Mouse (Mus musculus) embryonic facial prominence, embryonic 14.5 days (tissue): ENCODE measurements at regions not wholly inside any gene's neighbourhood (a gene's known extent, or its start where the extent isn't known, plus 50 kb on each side); places are given as distances from the start of the nearest gene placed in this dataset.

Experiments used
- ATAC-seq: fragments of 200-750 bp; cut with Nextera tagmentation; 2 replicates; pipeline ENCODE4 v1.8.0; 2017; ENCODE audit warnings: low read depth, moderate number of reproducible peaks, moderate TSS enrichment
- DNase-seq: peaks from one replicate; pipeline ENCODE4 v3.0.0-alpha.2; 2015; ENCODE audit warnings: low spot score
- H3K27ac ChIP-seq: fragments of 300-500 bp; sonication (generic); replicated peaks from 2 replicates; pipeline ENCODE4 v1.5.1; 2014; ENCODE audit warnings: low read depth, mild to moderate bottlenecking, low read length, moderate library complexity
- H3K27me3 ChIP-seq: fragments of 300-500 bp; sonication (generic); replicated peaks from 2 replicates; pipeline ENCODE4 v1.6.1; 2014; ENCODE audit warnings: low read length; ENCODE audit not compliant: control insufficient read depth, insufficient read depth
- H3K36me3 ChIP-seq: fragments of 300-500 bp; sonication (generic); 2 replicates; pipeline ENCODE4 v1.6.1; 2014; ENCODE audit warnings: low read length, mixed read lengths; ENCODE audit not compliant: control insufficient read depth, insufficient read depth
- H3K4me1 ChIP-seq: fragments of 300-500 bp; sonication (generic); 2 replicates; pipeline ENCODE4 v1.6.1; 2014; ENCODE audit warnings: antibody characterized with exemption, low read length; ENCODE audit not compliant: control insufficient read depth, insufficient read depth
- H3K4me2 ChIP-seq: fragments of 300-500 bp; sonication (generic); 2 replicates; pipeline ENCODE4 v1.6.1; 2014; ENCODE audit warnings: low read depth, mild to moderate bottlenecking, low read length, moderate library complexity, mixed read lengths
- H3K4me3 ChIP-seq: fragments of 300-500 bp; sonication (generic); 2 replicates; pipeline ENCODE4 v1.5.1; 2014; ENCODE audit warnings: low read depth, mild to moderate bottlenecking, low read length
- H3K9ac ChIP-seq: fragments of 300-500 bp; sonication (generic); 2 replicates; pipeline ENCODE4 v1.6.1; 2014; ENCODE audit warnings: low read depth, mild to moderate bottlenecking, low read length, moderate library complexity, mixed read lengths
- H3K9me3 ChIP-seq: fragments of 300-500 bp; sonication (generic); 2 replicates; pipeline ENCODE4 v1.6.1; 2016; ENCODE audit warnings: low read length; ENCODE audit not compliant: control insufficient read depth
- WGBS: fragments of 180-500 bp; shearing (Covaris S2); extraction: QIAGEN DNeasy Blood & Tissue Kit; methylation state at CpG from one replicate; pipeline ENCODE4 v1.1.7; 2014; 5-methylcytosine and 5-hydroxymethylcytosine counted together

- DNase-seq = no peak
- no peak overlapping the region for H3K4me2 ChIP-seq
- WGBS = 62% methylated on average over 4 of the region's 4 CpGs
- no peaks in the 10 kb centered on the region for H3K9me3 ChIP-seq
- H3K36me3 ChIP-seq = no peaks in the 10 kb centered on the region
- no peak overlapping the region for H3K27ac ChIP-seq
- no peak overlapping the region for H3K9ac ChIP-seq
- no peak for ATAC-seq
- H3K4me3 ChIP-seq = no peak overlapping the region
- H3K27me3 ChIP-seq = no peaks in the 10 kb centered on the region
- H3K4me1 ChIP-seq = no peaks in the 10 kb centered on the region
These were observed 82.0 kb upstream of the Sorcs3 start for GRCm38 (mm10) chr19:48123777-48124176.

DNA sequence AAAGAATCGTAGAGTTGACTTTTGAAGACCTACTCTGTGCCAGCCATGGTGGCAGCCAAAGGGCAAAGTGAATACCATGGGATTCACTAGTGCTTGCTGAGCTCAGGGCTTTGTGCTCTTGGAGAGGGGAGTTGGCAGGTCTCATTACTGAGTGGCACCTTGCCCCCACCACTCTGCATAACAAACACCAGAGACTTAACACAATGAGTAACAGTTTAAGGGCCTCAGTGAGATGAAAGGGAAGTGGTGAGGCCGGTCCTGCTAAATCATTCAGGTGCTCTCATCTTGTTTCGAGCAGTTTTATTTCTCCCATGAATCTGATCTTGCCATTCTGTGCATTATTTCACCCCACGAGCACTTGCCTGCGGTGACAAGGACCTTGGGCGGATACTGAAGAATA lies 80.1 kb upstream of the Sorcs3 start:
- no peaks in the 10 kb centered on the region for H3K4me1 ChIP-seq
- H3K9me3 ChIP-seq = no peaks in the 10 kb centered on the region
- H3K4me3 ChIP-seq = no peak overlapping the region
- no peak overlapping the region for H3K4me2 ChIP-seq
- no peak overlapping the region for H3K27ac ChIP-seq
- 82% methylated on average over 6 of the region's 6 CpGs for WGBS
- DNase-seq (no peak), ATAC-seq (no peak)
- H3K36me3 ChIP-seq = no peaks in the 10 kb centered on the region
- no peak overlapping the region for H3K9ac ChIP-seq
- H3K27me3 ChIP-seq = no peaks in the 10 kb centered on the region

- H3K4me1 ChIP-seq = no peaks in the 10 kb centered on the region
- DNase-seq = no peak
- H3K4me3 ChIP-seq = no peak overlapping the region
- 61% methylated on average over 12 of the region's 12 CpGs for WGBS
- H3K27me3 ChIP-seq = no peaks in the 10 kb centered on the region
- H3K36me3 ChIP-seq = no peaks in the 10 kb centered on the region
- no peaks in the 10 kb centered on the region for H3K9me3 ChIP-seq
- H3K4me2 ChIP-seq = no peak overlapping the region
- no peak overlapping the region for H3K9ac ChIP-seq
- no peak for ATAC-seq
- H3K27ac ChIP-seq = no peak overlapping the region
These were observed 77.7 kb upstream of the Sorcs3 start for GRCm38 (mm10) chr19:48128089-48128488.

DNA sequence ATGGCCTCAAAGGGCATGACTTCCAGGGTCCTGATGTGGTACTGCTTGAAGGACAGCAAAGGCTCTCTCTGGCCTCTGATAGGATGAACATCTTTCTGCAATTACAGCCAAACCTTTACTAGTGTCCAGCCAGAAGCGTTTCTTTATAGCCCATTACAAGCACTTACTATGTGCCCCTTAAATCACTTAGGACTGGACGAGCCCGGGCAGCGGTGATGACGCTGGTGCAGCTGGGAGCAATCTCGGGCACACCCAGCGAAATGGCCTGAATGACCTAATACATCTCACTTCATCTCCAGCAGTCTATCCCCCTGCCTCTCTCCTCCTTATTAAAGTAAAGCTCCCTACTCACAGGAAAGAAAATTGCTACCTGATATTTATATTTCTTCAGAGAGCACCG lies 69.6 kb upstream of the Sorcs3 start:
- Histone ChIP-seq H3K4me2 (no peak overlapping the region), H3K36me3 (no peaks in the 10 kb centered on the region), H3K27ac (no peak overlapping the region), H3K27me3 (no peaks in the 10 kb centered on the region), H3K4me1 (no peaks in the 10 kb centered on the region), H3K9me3 (no peaks in the 10 kb centered on the region), H3K4me3 (no peak overlapping the region), H3K9ac (no peak overlapping the region)
- DNase-seq (no peak), ATAC-seq (no peak)
- 63% methylated on average over 8 of the region's 8 CpGs for WGBS

DNA sequence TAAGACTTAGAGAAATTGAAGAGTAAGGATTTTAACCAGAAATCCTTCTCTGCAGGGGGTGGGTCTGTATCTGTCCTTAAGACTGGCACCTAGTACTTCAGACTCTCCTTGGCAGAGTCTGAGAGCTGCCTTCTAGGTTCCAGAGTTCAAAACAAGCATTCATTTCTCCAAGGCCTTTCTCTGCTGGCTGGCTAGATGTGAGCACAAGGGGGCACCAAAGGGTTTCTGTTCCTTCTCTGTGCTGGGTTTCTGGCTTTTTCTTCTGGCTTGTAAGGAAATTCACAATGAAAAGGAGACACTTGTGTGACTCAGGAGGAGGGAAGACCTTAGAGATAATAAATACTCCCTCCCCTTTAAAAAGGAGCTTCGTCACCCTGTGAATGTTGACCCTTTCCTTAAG lies 61.7 kb upstream of the Sorcs3 start:
- ATAC-seq (no peak), DNase-seq (peak; percentile 33)
- no peaks in the 10 kb centered on the region for H3K4me1 ChIP-seq
- 46% methylated on average over 1 of the region's 1 CpGs for WGBS
- no peaks in the 10 kb centered on the region for H3K9me3 ChIP-seq
- no peaks in the 10 kb centered on the region for H3K36me3 ChIP-seq
- H3K27ac ChIP-seq = no peak overlapping the region
- H3K9ac ChIP-seq = no peak overlapping the region
- H3K4me2 ChIP-seq = no peak overlapping the region
- H3K27me3 ChIP-seq = no peaks in the 10 kb centered on the region
- H3K4me3 ChIP-seq = no peak overlapping the region
